Mouse (Mus musculus) heart, embryonic 12.5 days (tissue): Measurements from ENCODE around the gene Unc5cl. TPM values are rescaled to one million over a fixed set of nuclear protein-coding genes. Genes with fewer than 3 reads are reported as not detected.

ENCODE experiments used
- ATAC-seq: fragments of 200-750 bp; cut with Nextera tagmentation; 2 replicates; pipeline ENCODE4 v1.8.0; 2017; ENCODE audit warnings: moderate TSS enrichment, moderate library complexity; ENCODE audit not compliant: insufficient number of reproducible peaks, low FRiP score
- H3K27ac ChIP-seq: fragments of 300-500 bp; sonication (generic); 2 replicates; pipeline ENCODE4 v1.5.1; 2016; ENCODE audit warnings: mild to moderate bottlenecking, moderate library complexity; ENCODE audit not compliant: poor library complexity, severe bottlenecking
- H3K27me3 ChIP-seq: fragments of 300-500 bp; sonication (generic); replicated peaks from 2 replicates; pipeline ENCODE4 v1.6.1; 2016; ENCODE audit warnings: mild to moderate bottlenecking, moderate library complexity
- H3K36me3 ChIP-seq: fragments of 300-500 bp; sonication (generic); 2 replicates; pipeline ENCODE4 v1.6.1; 2016; ENCODE audit warnings: mild to moderate bottlenecking, moderate library complexity
- H3K4me1 ChIP-seq: fragments of 300-500 bp; sonication (generic); replicated peaks from 2 replicates; pipeline ENCODE4 v1.6.1; 2016; ENCODE audit warnings: mild to moderate bottlenecking
- H3K4me2 ChIP-seq: fragments of 300-500 bp; sonication (generic); 2 replicates; pipeline ENCODE4 v1.6.1; 2016; ENCODE audit warnings: mild to moderate bottlenecking, moderate library complexity
- H3K4me3 ChIP-seq: fragments of 300-500 bp; sonication (generic); 2 replicates; pipeline ENCODE4 v1.5.1; 2016; ENCODE audit warnings: mild to moderate bottlenecking
- H3K9ac ChIP-seq: fragments of 300-500 bp; sonication (generic); 2 replicates; pipeline ENCODE4 v1.6.1; 2016; ENCODE audit warnings: mild to moderate bottlenecking, moderate library complexity
- H3K9me3 ChIP-seq: fragments of 300-500 bp; sonication (generic); replicated peaks from 2 replicates; pipeline ENCODE4 v1.6.1; 2016; ENCODE audit warnings: mild to moderate bottlenecking, moderate library complexity
- WGBS: fragments of 180-500 bp; shearing (Covaris S2); methylation state at CpG from one replicate; pipeline ENCODE4 v1.1.7; 2016; 5-methylcytosine and 5-hydroxymethylcytosine counted together
- polyA plus RNA-seq: library from polyadenylated mRNA; unstranded; fragments of >200 nt; fragmentation: Nextera tagmentation; extraction: Ambion mirVana; gene quantifications from 2 replicates; pipeline ENCODE4 v1.2.1, GENCODE M21; 2016

Gene Unc5cl
- polyA plus RNA-seq, 1 experiment from 2014 or later = 0.09 TPM

GRCm38 (mm10) chr17:48433006-48433655, 21.6 kb upstream of the Unc5cl start:
- H3K36me3 ChIP-seq = 0 out of 2 replicates have a peak, but pooled peaks cover 4% of the 10 kb centered on the region
- H3K9ac ChIP-seq = peak overlapping the region; percentile 85; the same call in 1 of the 2 replicates
- peak overlapping the region; percentile 81 for H3K4me2 ChIP-seq
- H3K27ac ChIP-seq = peak overlapping the region; percentile 98
- ATAC-seq = no peak
- no peak overlapping the region for H3K4me3 ChIP-seq
- H3K4me1 ChIP-seq = peaks cover 85% of the 10 kb centered on the region
- no peaks in the 10 kb centered on the region for H3K27me3 ChIP-seq
- no peaks in the 10 kb centered on the region for H3K9me3 ChIP-seq
- WGBS = 64% methylated on average over 20 of the region's 20 CpGs

DNA sequence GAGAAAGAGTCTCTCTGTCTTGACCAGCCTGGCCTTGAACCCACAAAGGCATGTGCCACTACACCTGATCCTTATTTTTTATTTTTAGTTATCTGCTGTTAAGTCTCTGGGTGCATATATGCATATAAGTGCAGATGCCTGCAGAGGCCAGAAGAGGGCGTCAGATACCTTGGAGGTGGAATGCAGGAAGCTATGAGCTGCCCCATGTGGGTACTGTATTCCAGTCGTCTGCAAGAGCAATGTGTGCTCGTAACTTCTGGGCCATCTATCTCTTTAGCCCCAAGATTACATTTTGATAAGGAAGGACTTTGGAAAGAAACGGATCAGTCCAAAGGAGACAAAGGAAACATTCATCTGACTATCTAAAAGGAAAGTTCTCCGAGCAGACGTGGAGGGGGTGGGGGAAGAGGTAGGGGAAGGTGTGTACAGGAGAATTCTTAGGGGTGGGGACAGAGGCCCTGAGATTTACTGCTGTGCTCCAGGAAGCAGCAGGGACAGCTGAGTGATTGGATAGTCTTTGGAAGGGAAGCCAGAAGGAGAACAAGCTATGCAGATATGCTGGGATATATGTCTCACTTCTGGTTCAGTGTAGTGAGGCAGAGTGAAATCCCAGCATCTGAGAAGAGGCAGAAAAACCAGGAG, 20.9 kb upstream of the Unc5cl start:
- ATAC-seq = no peak
- H3K27ac ChIP-seq = 0 out of 2 replicates have a peak overlapping the region, but pooled peaks have one; percentile 3
- no peak overlapping the region for H3K9ac ChIP-seq
- no peaks in the 10 kb centered on the region for H3K27me3 ChIP-seq
- 0 out of 2 replicates have a peak, but pooled peaks cover 2% of the 10 kb centered on the region for H3K36me3 ChIP-seq
- 46% methylated on average over 6 of the region's 6 CpGs for WGBS
- no peak overlapping the region for H3K4me2 ChIP-seq
- H3K4me1 ChIP-seq = peaks cover 79% of the 10 kb centered on the region
- no peaks in the 10 kb centered on the region for H3K9me3 ChIP-seq
- H3K4me3 ChIP-seq = no peak overlapping the region

GRCm38 (mm10) chr17:48434479-48434878, 20.2 kb upstream of the Unc5cl start:
- Histone ChIP-seq H3K9ac (no peak overlapping the region), H3K4me3 (no peak overlapping the region), H3K4me1 (peaks cover 73% of the 10 kb centered on the region), H3K9me3 (no peaks in the 10 kb centered on the region), H3K27ac (no peak overlapping the region), H3K27me3 (no peaks in the 10 kb centered on the region), H3K4me2 (no peak overlapping the region), H3K36me3 (no peaks in the 10 kb centered on the region)
- no peak for ATAC-seq
- WGBS = 75% methylated on average over 5 of the region's 5 CpGs

DNA sequence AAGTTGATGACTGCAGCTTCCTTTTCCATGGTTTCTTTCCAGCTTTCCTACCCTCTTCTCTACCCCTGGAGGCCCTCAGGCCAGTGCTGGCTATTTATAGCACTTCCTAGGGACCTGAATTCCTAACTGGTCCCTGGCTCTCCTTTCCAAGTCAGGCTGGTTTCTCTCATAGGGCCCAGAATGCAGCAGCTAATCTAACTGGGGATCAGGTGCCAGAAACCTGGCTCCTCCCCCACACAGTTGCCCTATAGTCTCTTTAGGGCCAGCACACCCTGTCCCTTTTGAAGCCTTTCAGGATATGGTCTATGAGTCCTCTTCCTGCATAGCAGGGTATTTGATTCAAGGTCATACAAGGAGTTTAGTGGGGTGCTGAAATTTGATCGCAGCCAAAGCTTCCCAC, 18.2 kb upstream of the Unc5cl start:
- peak overlapping the region; percentile 45 for H3K4me2 ChIP-seq
- H3K4me3 ChIP-seq = no peak overlapping the region
- H3K9me3 ChIP-seq = 0 out of 2 replicates have a peak, but pooled peaks cover 6% of the 10 kb centered on the region
- no peaks in the 10 kb centered on the region for H3K36me3 ChIP-seq
- WGBS = 38% methylated on average over 1 of the region's 1 CpGs
- ATAC-seq = peak; percentile 43
- H3K27ac ChIP-seq = peak overlapping the region; percentile 98
- peaks cover 58% of the 10 kb centered on the region for H3K4me1 ChIP-seq
- H3K27me3 ChIP-seq = no peaks in the 10 kb centered on the region
- no peak overlapping the region for H3K9ac ChIP-seq

- peak overlapping the region; percentile 45; the same call in 1 of the 2 replicates for H3K9ac ChIP-seq
- peak overlapping the region; percentile 98 for H3K27ac ChIP-seq
- H3K27me3 ChIP-seq = no peaks in the 10 kb centered on the region
- H3K9me3 ChIP-seq = 0 out of 2 replicates have a peak, but pooled peaks cover 6% of the 10 kb centered on the region
- peak overlapping the region; percentile 45 for H3K4me2 ChIP-seq
- H3K4me3 ChIP-seq = no peak overlapping the region
- ATAC-seq = 0 out of 2 replicates have a peak, but pooled peaks have one; percentile 33
- H3K4me1 ChIP-seq = peaks cover 55% of the 10 kb centered on the region
- WGBS = 15% methylated on average over 7 of the region's 7 CpGs
- H3K36me3 ChIP-seq = no peaks in the 10 kb centered on the region
Measured at GRCm38 (mm10) chr17:48437421-48437911, 17.2 kb upstream of the Unc5cl start.

DNA sequence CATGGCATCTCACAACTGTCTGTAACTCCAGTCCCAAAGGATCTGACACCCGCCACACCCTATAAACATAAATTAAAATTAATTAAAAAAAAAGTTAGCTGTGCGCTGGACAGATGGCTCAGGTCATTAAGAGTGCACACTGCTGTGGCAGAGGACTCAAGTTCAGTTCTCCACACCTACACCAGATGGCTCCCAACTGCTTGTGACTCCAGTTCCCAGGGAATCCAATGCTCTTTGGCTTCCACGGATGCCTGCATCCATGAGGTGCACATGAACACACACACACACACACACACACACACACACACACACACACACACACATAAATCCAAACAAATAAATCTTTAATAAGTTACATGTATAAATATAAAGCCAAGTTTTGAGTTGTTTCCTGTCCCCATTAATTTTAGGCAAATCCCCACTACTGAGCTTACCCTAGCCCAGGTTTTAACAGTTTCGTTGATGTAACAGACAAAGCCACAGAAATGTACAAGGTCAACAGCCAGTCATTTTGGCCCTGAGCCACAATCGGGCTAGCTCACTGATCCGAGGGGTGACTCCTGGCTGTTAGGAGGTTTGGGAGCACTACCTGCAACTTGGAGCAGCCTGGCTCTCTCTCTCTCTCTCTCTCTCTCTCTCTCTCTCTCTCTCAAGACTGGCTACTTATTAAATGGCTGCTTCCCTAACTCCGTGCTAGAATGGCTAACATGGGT, 11.8 kb upstream of the Unc5cl start:
- 70% methylated on average over 7 of the region's 7 CpGs for WGBS
- no peak overlapping the region for H3K27ac ChIP-seq
- 0 out of 2 replicates have a peak, but pooled peaks cover 6% of the 10 kb centered on the region for H3K9me3 ChIP-seq
- H3K27me3 ChIP-seq = no peaks in the 10 kb centered on the region
- H3K4me1 ChIP-seq = peaks cover 4% of the 10 kb centered on the region
- H3K4me3 ChIP-seq = no peak overlapping the region
- no peak for ATAC-seq
- no peak overlapping the region for H3K9ac ChIP-seq
- no peak overlapping the region for H3K4me2 ChIP-seq
- no peaks in the 10 kb centered on the region for H3K36me3 ChIP-seq

DNA sequence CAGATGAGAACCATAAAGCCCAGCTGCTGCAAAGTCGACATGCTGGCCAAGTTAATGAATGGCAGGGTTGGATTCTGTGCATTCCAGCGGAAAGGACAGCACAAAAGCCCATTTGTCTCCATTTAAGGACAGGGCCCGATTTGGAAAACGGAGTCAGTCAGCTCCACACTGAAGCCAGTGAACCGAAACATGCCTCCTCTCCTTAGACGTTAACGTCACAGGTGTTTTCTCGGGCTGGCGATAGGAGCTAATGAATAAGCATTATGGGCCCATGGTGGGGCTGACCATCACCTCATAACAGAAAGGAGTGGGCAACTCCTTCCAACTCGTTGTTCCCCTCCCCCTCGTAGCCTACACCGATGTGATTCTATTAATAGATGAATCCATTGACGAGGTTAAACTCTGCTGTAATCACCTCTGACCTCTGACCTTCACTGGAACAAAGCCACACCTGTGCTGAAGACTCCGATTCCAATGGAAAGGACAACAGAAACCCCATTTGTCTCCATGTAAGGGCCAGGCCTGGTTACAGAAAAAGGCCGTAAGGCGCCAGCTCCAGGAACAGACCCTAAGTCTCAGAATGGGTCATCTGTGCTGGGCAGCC, 11.1 kb upstream of the Unc5cl start:
- no peaks in the 10 kb centered on the region for H3K4me1 ChIP-seq
- no peaks in the 10 kb centered on the region for H3K27me3 ChIP-seq
- no peaks in the 10 kb centered on the region for H3K36me3 ChIP-seq
- 0 out of 2 replicates have a peak, but pooled peaks cover 6% of the 10 kb centered on the region for H3K9me3 ChIP-seq
- no peak for ATAC-seq
- 74% methylated on average over 16 of the region's 16 CpGs for WGBS
- no peak overlapping the region for H3K4me2 ChIP-seq
- H3K27ac ChIP-seq = no peak overlapping the region
- no peak overlapping the region for H3K4me3 ChIP-seq
- no peak overlapping the region for H3K9ac ChIP-seq

- H3K9ac ChIP-seq = no peak overlapping the region
- H3K27ac ChIP-seq = no peak overlapping the region
- 0 out of 2 replicates have a peak, but pooled peaks cover 8% of the 10 kb centered on the region for H3K4me1 ChIP-seq
- ATAC-seq = no peak
- no peak overlapping the region for H3K4me3 ChIP-seq
- H3K4me2 ChIP-seq = no peak overlapping the region
- H3K27me3 ChIP-seq = no peaks in the 10 kb centered on the region
- 66% methylated on average over 8 of the region's 8 CpGs for WGBS
- no peaks in the 10 kb centered on the region for H3K9me3 ChIP-seq
- H3K36me3 ChIP-seq = no peaks in the 10 kb centered on the region
Measured at GRCm38 (mm10) chr17:48447675-48448074, 7.0 kb upstream of the Unc5cl start.

DNA sequence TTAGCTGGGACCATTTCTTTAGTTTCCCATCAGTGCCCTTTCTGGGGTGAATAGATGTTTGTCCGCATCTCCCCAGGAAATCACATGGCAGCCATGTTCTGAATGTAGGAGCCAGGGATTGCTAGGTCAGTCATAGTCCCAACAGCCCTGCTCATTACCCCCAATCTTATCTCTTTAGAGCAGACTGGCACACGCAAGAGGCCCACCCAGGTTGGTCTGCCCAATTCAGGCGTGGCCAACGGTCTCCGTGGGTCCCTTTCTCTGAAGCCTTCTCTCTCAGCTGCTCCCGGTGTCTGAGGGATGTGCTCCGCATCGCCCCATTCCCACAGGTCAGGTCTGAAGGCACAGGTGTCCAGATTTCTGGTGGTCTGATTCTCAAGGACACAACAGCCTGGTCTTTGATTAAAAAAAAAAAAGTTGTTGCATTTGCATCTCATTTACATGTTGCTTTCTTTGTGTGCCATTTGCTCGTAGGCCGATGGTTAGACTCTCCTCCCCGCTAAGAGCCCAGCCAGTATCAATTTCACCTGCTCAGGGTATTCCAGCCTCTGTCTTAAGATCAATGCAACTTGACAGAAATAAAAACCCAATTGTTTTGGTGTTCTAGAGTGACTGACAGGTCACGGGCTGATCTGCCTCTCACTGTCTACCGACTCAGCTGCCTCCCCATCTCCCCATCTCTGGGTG, 3.9 kb upstream of the Unc5cl start:
- no peak overlapping the region for H3K9ac ChIP-seq
- ATAC-seq = peak; percentile 87

GRCm38 (mm10) chr17:48451353-48451675, 3.4 kb upstream of the Unc5cl start, which contains the start of gene Tspo2:
TSS of gene Tspo2 (minus strand) at chr17:48451522.
- Histone ChIP-seq H3K9ac (no peak within 1 kb of the TSS), H3K27me3 (no peaks in the 10 kb centered on the region), H3K4me2 (no peak within 1 kb of the TSS), H3K4me1 (0 out of 2 replicates have a peak, but pooled peaks cover 11% of the 10 kb centered on the region), H3K36me3 (no peaks in the 10 kb centered on the region), H3K9me3 (no peaks in the 10 kb centered on the region), H3K27ac (no peak within 1 kb of the TSS), H3K4me3 (no peak within 1 kb of the TSS)
- peak; percentile 57 for ATAC-seq
- 58% methylated on average over 7 of the region's 7 CpGs for WGBS

More for the DNA sequence above, 3.9 kb upstream of the Unc5cl start:
- 75% methylated on average over 13 of the region's 13 CpGs for WGBS
- no peaks in the 10 kb centered on the region for H3K27me3 ChIP-seq
- H3K9me3 ChIP-seq = no peaks in the 10 kb centered on the region
- H3K4me3 ChIP-seq = no peak overlapping the region
- no peak overlapping the region for H3K27ac ChIP-seq
- H3K4me2 ChIP-seq = no peak overlapping the region
- no peaks in the 10 kb centered on the region for H3K36me3 ChIP-seq
- 0 out of 2 replicates have a peak, but pooled peaks cover 11% of the 10 kb centered on the region for H3K4me1 ChIP-seq
